Mouse (Mus musculus) MEL (cell line): Measurements from ENCODE around the gene Numa1.
A peak's percentile ranks its signal among the peaks of the same experiment; 100 is the strongest.

ENCODE experiments used
- ELF1 ChIP-seq: IDR thresholded peaks from 2 replicates; pipeline ENCODE4 v1.6.1; 2014; ENCODE audit warnings: low read depth, mild to moderate bottlenecking, inconsistent platforms, low read length, improper control_type of control experiment, moderate library complexity
- HCFC1 ChIP-seq: IDR thresholded peaks from 2 replicates; pipeline ENCODE4 v1.6.1; 2012; ENCODE audit warnings: low read depth, mild to moderate bottlenecking, inconsistent platforms, low read length, improper control_type of control experiment, moderate library complexity
- MAZ ChIP-seq: IDR thresholded peaks from 2 replicates; pipeline ENCODE4 v1.6.1; 2012; ENCODE audit warnings: low read depth, mild to moderate bottlenecking, inconsistent platforms, low read length, improper control_type of control experiment

DNA sequence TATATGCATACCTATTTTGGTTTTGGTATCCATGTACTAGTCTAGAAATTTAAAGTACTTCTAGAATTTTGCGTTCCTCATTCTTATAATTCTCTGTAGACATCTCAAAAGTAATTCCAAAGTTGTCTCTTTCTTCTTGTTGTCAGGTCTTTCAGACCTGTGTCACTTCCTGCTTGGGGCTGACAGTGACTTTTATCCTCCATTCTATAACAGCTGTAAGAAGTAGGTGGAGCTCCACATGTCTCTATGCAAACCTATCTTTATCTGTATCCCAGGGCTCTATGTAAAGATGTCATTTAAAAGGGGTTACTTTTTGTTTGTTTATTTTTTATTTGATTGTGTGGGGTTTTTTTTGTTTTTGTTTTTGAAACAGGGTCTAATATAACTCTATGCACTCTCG, 29.7 kb downstream of the Numa1 start:
- TF ChIP-seq MAZ (no peak), ELF1 (peak; percentile 59), HCFC1 (no peak)
